12 mouse cellular contexts compared by ENCODE assay signal in genomic region chr11:116431428-116432077, GRCm38 (mm10). TPM values are rescaled to one million over a fixed set of nuclear protein-coding genes. Genes with fewer than 3 reads are reported as not detected.
DNase-seq lines count a peak whose midpoint lies in the region; ATAC-seq and TF ChIP-seq lines count a peak whose summit lies in the region.
"Had no signal": no experiment of that assay in that cellular context is flagged by ENCODE, and none has a peak within 500 bp of the region (broad histone marks: within the 10 kb centered on the region; RNA-seq: fewer than 3 reads in every experiment).

No protein-coding gene starts in this region.

- peaks cover 45% of the 10 kb centered on the region for H3K4me1 ChIP-seq in heart, embryonic 12.5 days (replicated peaks)
- peaks cover 9% of the 10 kb centered on the region for H3K4me1 ChIP-seq in intestine, postnatal 0 days (replicated peaks; ENCODE audit: control insufficient read depth, insufficient read depth, low read length)
- peaks cover 64% of the 10 kb centered on the region for H3K4me1 ChIP-seq in liver, embryonic 15.5 days (replicated peaks)
- peaks cover 7% of the 10 kb centered on the region for H3K4me1 ChIP-seq in hindbrain, embryonic 11.5 days (replicated peaks; ENCODE audit: control insufficient read depth, insufficient read depth, low read length)

- H3K9ac ChIP-seq in heart, embryonic 12.5 days = 0 out of 2 replicates have a peak overlapping the region, but pooled peaks have one; percentile 54
- peak overlapping the region; percentile 42 for H3K9ac ChIP-seq in intestine, postnatal 0 days (ENCODE audit: low read depth, low read length)
- peak overlapping the region; percentile 43; the same call in 1 of the 2 replicates for H3K9ac ChIP-seq in liver, embryonic 15.5 days
- no peak overlapping the region; the same call in 1 of the 2 replicates for H3K9ac ChIP-seq in hindbrain, embryonic 11.5 days (ENCODE audit: low read depth, low read length)

- H3K27ac ChIP-seq in heart, embryonic 12.5 days (ENCODE audit: poor library complexity, severe bottlenecking) = no peak overlapping the region
- peak overlapping the region; percentile 96 for H3K27ac ChIP-seq in intestine, postnatal 0 days (ENCODE audit: low read depth, low read length)
- 0 out of 2 replicates have a peak overlapping the region, but pooled peaks have one; percentile 77 for H3K27ac ChIP-seq in liver, embryonic 15.5 days (replicated peaks)
- no peak overlapping the region for H3K27ac ChIP-seq in hindbrain, embryonic 11.5 days (ENCODE audit: low read depth, low read length)

- no peaks in the 10 kb centered on the region for H3K9me3 ChIP-seq in heart, embryonic 12.5 days (replicated peaks)
- no peaks in the 10 kb centered on the region for H3K9me3 ChIP-seq in intestine, postnatal 0 days (ENCODE audit: control insufficient read depth)
- no peaks in the 10 kb centered on the region for H3K9me3 ChIP-seq in liver, embryonic 15.5 days (replicated peaks)
- H3K9me3 ChIP-seq in hindbrain, embryonic 11.5 days (ENCODE audit: control insufficient read depth, low read length) = no peaks in the 10 kb centered on the region

- 57% methylated on average over 11 of the region's 11 CpGs for WGBS in heart, embryonic 12.5 days
- WGBS in intestine, postnatal 0 days = 21% methylated on average over 11 of the region's 11 CpGs
- 64% methylated on average over 11 of the region's 11 CpGs for WGBS in liver, embryonic 15.5 days (ENCODE audit: insufficient replicate concordance)
- WGBS in hindbrain, embryonic 11.5 days = 51% methylated on average over 11 of the region's 11 CpGs

- DNase-seq in heart, postnatal 10 days = no peak
- DNase-seq in ES-CJ7 (ENCODE audit: low read depth, low spot score) = peak; percentile 70
- DNase-seq in left cerebral cortex, postnatal 4 days = no peak
- no peak for DNase-seq in hindbrain, embryonic 11.5 days (ENCODE audit: low spot score)
- DNase-seq: embryo, embryonic 11 days; heart, adult 11 months had no signal

- peak overlapping the region; percentile 27; the same call in 1 of the 2 replicates for H3K4me3 ChIP-seq in heart, embryonic 12.5 days
- 0 out of 2 replicates have a peak overlapping the region, but pooled peaks have one; percentile 2 for H3K4me3 ChIP-seq in intestine, postnatal 0 days (ENCODE audit: low read depth, low read length)
- 0 out of 2 replicates have a peak overlapping the region, but pooled peaks have one; percentile 7 for H3K4me3 ChIP-seq in liver, embryonic 15.5 days (replicated peaks)
- no peak overlapping the region for H3K4me3 ChIP-seq in hindbrain, embryonic 11.5 days (ENCODE audit: low read depth, low read length)

- ATAC-seq in heart, embryonic 12.5 days (ENCODE audit: insufficient number of reproducible peaks, low FRiP score) = no peak
- peak; percentile 48 for ATAC-seq in intestine, postnatal 0 days
- ATAC-seq in liver, embryonic 15.5 days (ENCODE audit: insufficient read depth) = no peak
- ATAC-seq in megakaryocyte-erythroid progenitor cell, adult 5-6 weeks (replicated peaks; ENCODE audit: low FRiP score, low TSS enrichment, poor library complexity, severe bottlenecking) = no peak
- no peak for ATAC-seq in hindbrain, embryonic 11.5 days (ENCODE audit: low FRiP score)

- intact Hi-C loops in heart, postnatal 10 days (cut with DNase I) = loop anchor here (2.0 to 5.0 kb wide), 2 partner anchors 13 to 344 kb away; partner anchors contain the start of gene Wbp2
- intact Hi-C loops in left cerebral cortex, postnatal 4 days (cut with DNase I) = no loop called here

- no peak for TF ChIP-seq CTCF in intestine, postnatal 0 days (IDR thresholded peaks at IDR 0.05; ENCODE audit: low read depth)

- no peaks in the 10 kb centered on the region for H3K27me3 ChIP-seq in heart, embryonic 12.5 days (replicated peaks)
- no peaks in the 10 kb centered on the region for H3K27me3 ChIP-seq in intestine, postnatal 0 days (replicated peaks; ENCODE audit: control insufficient read depth, insufficient read depth, low read length)
- H3K27me3 ChIP-seq in liver, embryonic 15.5 days = no peaks in the 10 kb centered on the region
- H3K27me3 ChIP-seq in hindbrain, embryonic 11.5 days (ENCODE audit: control insufficient read depth, insufficient read depth, low read length) = no peaks in the 10 kb centered on the region

- H3K36me3 ChIP-seq in heart, embryonic 12.5 days = peaks cover 11% of the 10 kb centered on the region; the same call in 1 of the 2 replicates
- H3K36me3 ChIP-seq in intestine, postnatal 0 days (ENCODE audit: control insufficient read depth, insufficient read depth) = no peaks in the 10 kb centered on the region
- peaks cover 9% of the 10 kb centered on the region for H3K36me3 ChIP-seq in liver, embryonic 15.5 days (replicated peaks)
- no peaks in the 10 kb centered on the region for H3K36me3 ChIP-seq in hindbrain, embryonic 11.5 days (ENCODE audit: control insufficient read depth, insufficient read depth, low read length)

- peak overlapping the region; percentile 55 for H3K4me2 ChIP-seq in heart, embryonic 12.5 days
- peak overlapping the region; percentile 44 for H3K4me2 ChIP-seq in intestine, postnatal 0 days (replicated peaks; ENCODE audit: low read depth)
- peak overlapping the region; percentile 56 for H3K4me2 ChIP-seq in liver, embryonic 15.5 days
- no peak overlapping the region for H3K4me2 ChIP-seq in hindbrain, embryonic 11.5 days (replicated peaks; ENCODE audit: low read depth, low read length)

RNA-seq across cellular contexts. Expression of gene Ubald2, which starts 2.3 kb away (rescaled TPM):
- polyA plus RNA-seq in heart, embryonic 12.5 days (2016; fragmentation: Nextera tagmentation; extraction: Ambion mirVana) = 33.7 and 34.2 TPM in 2 replicates
- 10 to 100 TPM; 47.2 to 49.4 TPM for total RNA-seq in heart, postnatal 10 days (2021)
- polyA plus RNA-seq in intestine, postnatal 0 days (2015; fragmentation: Nextera tagmentation; extraction: Ambion mirVana) = 60.2 and 60.6 TPM in 2 replicates
- 33.1 and 33.9 TPM in 2 replicates for polyA plus RNA-seq in liver, embryonic 15.5 days (2015; fragmentation: Nextera tagmentation; extraction: Ambion mirVana)
- total RNA-seq in megakaryocyte-erythroid progenitor cell, adult 5-6 weeks (2014; fragmentation: Nextera tagmentation) = 68.8 and 89.9 TPM in 2 replicates
- total RNA-seq in megakaryocyte-erythroid progenitor cell, adult 5-6 weeks (2017) = 65.8 and 93.3 TPM in 2 replicates
- total RNA-seq in left cerebral cortex, postnatal 4 days (2021) = 10 to 100 TPM; 43.3 to 45.8 TPM
- polyA plus RNA-seq in hindbrain, embryonic 11.5 days (2014; fragmentation: Nextera tagmentation; extraction: Ambion mirVana) = 77.9 and 81.2 TPM in 2 replicates

RNA-seq across cellular contexts. Expression of gene Rnf157, which starts 18.7 kb away (rescaled TPM):
- polyA plus RNA-seq in heart, embryonic 12.5 days (2016; fragmentation: Nextera tagmentation; extraction: Ambion mirVana) = 11.0 and 12.3 TPM in 2 replicates
- total RNA-seq in heart, postnatal 10 days (2021) = 10 to 100 TPM; 10.0 TPM
- 4.9 and 6.6 TPM in 2 replicates for polyA plus RNA-seq in intestine, postnatal 0 days (2015; fragmentation: Nextera tagmentation; extraction: Ambion mirVana)
- 1.0 and 1.4 TPM in 2 replicates for polyA plus RNA-seq in liver, embryonic 15.5 days (2015; fragmentation: Nextera tagmentation; extraction: Ambion mirVana)
- total RNA-seq in megakaryocyte-erythroid progenitor cell, adult 5-6 weeks (2014; fragmentation: Nextera tagmentation) = 8.1 and 12.1 TPM in 2 replicates
- total RNA-seq in megakaryocyte-erythroid progenitor cell, adult 5-6 weeks (2017) = 2.7 and 11.3 TPM in 2 replicates
- total RNA-seq in left cerebral cortex, postnatal 4 days (2021) = 100 to 1,000 TPM; 187 to 192 TPM
- 16.0 and 23.1 TPM in 2 replicates for polyA plus RNA-seq in hindbrain, embryonic 11.5 days (2014; fragmentation: Nextera tagmentation; extraction: Ambion mirVana)

RNA-seq across cellular contexts. Expression of gene Qrich2, which starts 34.5 kb away (rescaled TPM):
- polyA plus RNA-seq in heart, embryonic 12.5 days (2016; fragmentation: Nextera tagmentation; extraction: Ambion mirVana) = not detected in 2 replicates
- not detected for total RNA-seq in heart, postnatal 10 days (2021)
- 0.14 TPM in 1 of 2 replicates, not detected in the other for polyA plus RNA-seq in intestine, postnatal 0 days (2015; fragmentation: Nextera tagmentation; extraction: Ambion mirVana)
- polyA plus RNA-seq in liver, embryonic 15.5 days (2015; fragmentation: Nextera tagmentation; extraction: Ambion mirVana) = not detected in 2 replicates
- total RNA-seq in megakaryocyte-erythroid progenitor cell, adult 5-6 weeks (2014; fragmentation: Nextera tagmentation) = not detected in 2 replicates
- total RNA-seq in megakaryocyte-erythroid progenitor cell, adult 5-6 weeks (2017) = not detected in 2 replicates
- total RNA-seq in left cerebral cortex, postnatal 4 days (2021) = under 1 TPM in 1 of 2 experiments, not detected in 1; 0.08 TPM
- polyA plus RNA-seq in hindbrain, embryonic 11.5 days (2014; fragmentation: Nextera tagmentation; extraction: Ambion mirVana) = 0.17 TPM in 1 of 2 replicates, not detected in the other
- total RNA-seq: left cerebral cortex, postnatal 36 days had no signal
- polyA plus RNA-seq: neural tube, embryonic 14.5 days had no signal

Comparison
In these comparisons a context has a peak if more than half of its experiments do, and no peak if none do; other contexts are left out.
1. H3K27ac ChIP-seq: peak in intestine, postnatal 0 days (single experiment) and liver, embryonic 15.5 days (single experiment); none in heart, embryonic 12.5 days (single experiment) and hindbrain, embryonic 11.5 days (single experiment).